ENCODE assay signal across 34 mouse cellular contexts in genomic region chr9:37669678-37670077, GRCm38 (mm10). TPM values are rescaled to one million over a fixed set of nuclear protein-coding genes. Genes with fewer than 3 reads are reported as not detected.
DNase-seq lines count a peak whose midpoint lies in the region; ATAC-seq and TF ChIP-seq lines count a peak whose summit lies in the region.
"Had no signal": no experiment of that assay in that cellular context is flagged by ENCODE, and none has a peak within 500 bp of the region (broad histone marks: within the 10 kb centered on the region; RNA-seq: fewer than 3 reads in every experiment).

No protein-coding gene starts in this region.

- DNase-seq in lung, postnatal 36 days, result no peak
- peak; percentile 21 for DNase-seq in adipocyte (ENCODE audit: low spot score)
- DNase-seq in cerebellum, adult 9-11 months, result no peak
- DNase-seq in hindbrain, embryonic 10.5 days (ENCODE audit: low spot score), result no peak
- DNase-seq: cerebellum, adult 18-20 months; cerebellum, adult 9-10 months; cerebellum, postnatal 25 days; gastrocnemius, postnatal 10 days; gastrocnemius, postnatal 36 days; heart, adult 2 months; heart, postnatal 14 days; heart, postnatal 4 days had no signal

- no peaks in the 10 kb centered on the region for H3K9me3 ChIP-seq in lung, embryonic 16.5 days (ENCODE audit: control insufficient read depth, low read length)
- H3K9me3 ChIP-seq in E14TG2a.4 (ENCODE audit: low read length), result no peaks in the 10 kb centered on the region
- no peaks in the 10 kb centered on the region for H3K9me3 ChIP-seq in embryonic facial prominence, embryonic 15.5 days (replicated peaks)
- no peaks in the 10 kb centered on the region for H3K9me3 ChIP-seq in hindbrain, embryonic 10.5 days
- H3K9me3 ChIP-seq: forebrain, embryonic 12.5 days; forebrain, embryonic 15.5 days; heart, embryonic 10.5 days; heart, embryonic 13.5 days; hindbrain, embryonic 12.5 days; intestine, embryonic 15.5 days had no signal

- no peak overlapping the region for H3K9ac ChIP-seq in lung, embryonic 16.5 days (ENCODE audit: low read length)
- H3K9ac ChIP-seq in embryonic facial prominence, embryonic 15.5 days, result no peak overlapping the region
- H3K9ac ChIP-seq: forebrain, embryonic 12.5 days; forebrain, embryonic 15.5 days; heart, embryonic 13.5 days; hindbrain, embryonic 12.5 days; intestine, embryonic 15.5 days had no signal

- 0 out of 2 replicates have a peak, but pooled peaks cover 2% of the 10 kb centered on the region for H3K4me1 ChIP-seq in lung, embryonic 16.5 days (replicated peaks; ENCODE audit: control insufficient read depth, insufficient read depth, low read length)
- H3K4me1 ChIP-seq in E14TG2a.4 (replicated peaks; ENCODE audit: low read depth, low read length), result peaks cover 14% of the 10 kb centered on the region
- peaks cover 9% of the 10 kb centered on the region for H3K4me1 ChIP-seq in embryonic facial prominence, embryonic 15.5 days
- no peaks in the 10 kb centered on the region for H3K4me1 ChIP-seq in hindbrain, embryonic 10.5 days (replicated peaks)
- H3K4me1 ChIP-seq: forebrain, embryonic 12.5 days; forebrain, embryonic 15.5 days; hindbrain, embryonic 12.5 days; intestine, embryonic 15.5 days had no signal

- 0 out of 2 replicates have a peak, but pooled peaks have one; percentile 1 for TF ChIP-seq CTCF in E14TG2a.4 (conservative IDR thresholded peaks at IDR 0.05; ENCODE audit: low read length)

- WGBS in lung, embryonic 16.5 days, result 50% methylated on average over 4 of the region's 4 CpGs
- WGBS in embryonic facial prominence, embryonic 15.5 days, result 46% methylated on average over 4 of the region's 4 CpGs
- 70% methylated on average over 4 of the region's 4 CpGs for WGBS in hindbrain, embryonic 10.5 days

- no peak overlapping the region for H3K27ac ChIP-seq in lung, embryonic 16.5 days (ENCODE audit: low read length)
- H3K27ac ChIP-seq in embryonic facial prominence, embryonic 15.5 days (replicated peaks), result peak overlapping the region; percentile 58; the same call in 1 of the 2 replicates
- H3K27ac ChIP-seq in hindbrain, embryonic 10.5 days, result no peak overlapping the region
- H3K27ac ChIP-seq: forebrain, embryonic 12.5 days; forebrain, embryonic 15.5 days; heart, adult 2 months; heart, embryonic 10.5 days; heart, embryonic 13.5 days; hindbrain, embryonic 12.5 days; intestine, embryonic 15.5 days had no signal

- no peaks in the 10 kb centered on the region for H3K36me3 ChIP-seq in lung, embryonic 16.5 days (ENCODE audit: control insufficient read depth, insufficient read depth, low read length)
- no peaks in the 10 kb centered on the region for H3K36me3 ChIP-seq in E14TG2a.4 (ENCODE audit: insufficient read depth, low read length)
- no peaks in the 10 kb centered on the region for H3K36me3 ChIP-seq in embryonic facial prominence, embryonic 15.5 days
- H3K36me3 ChIP-seq in hindbrain, embryonic 10.5 days, result no peaks in the 10 kb centered on the region
- H3K36me3 ChIP-seq: forebrain, embryonic 12.5 days; forebrain, embryonic 15.5 days; heart, embryonic 10.5 days; heart, embryonic 13.5 days; hindbrain, embryonic 12.5 days; intestine, embryonic 15.5 days had no signal

- no peak overlapping the region for H3K4me3 ChIP-seq in lung, embryonic 16.5 days (ENCODE audit: low read length)
- H3K4me3 ChIP-seq in E14TG2a.4 (replicated peaks; ENCODE audit: low read length), result no peak overlapping the region
- H3K4me3 ChIP-seq in embryonic facial prominence, embryonic 15.5 days (replicated peaks), result no peak overlapping the region
- H3K4me3 ChIP-seq in hindbrain, embryonic 10.5 days, result no peak overlapping the region
- H3K4me3 ChIP-seq: forebrain, embryonic 12.5 days; forebrain, embryonic 15.5 days; heart, adult 2 months; heart, embryonic 10.5 days; heart, embryonic 13.5 days; hindbrain, embryonic 12.5 days; intestine, embryonic 15.5 days had no signal

- H3K4me2 ChIP-seq in lung, embryonic 16.5 days (ENCODE audit: low read depth, low read length), result no peak overlapping the region
- H3K4me2 ChIP-seq in embryonic facial prominence, embryonic 15.5 days (replicated peaks), result no peak overlapping the region
- H3K4me2 ChIP-seq: forebrain, embryonic 12.5 days; forebrain, embryonic 15.5 days; heart, embryonic 13.5 days; hindbrain, embryonic 12.5 days; intestine, embryonic 15.5 days had no signal

- ATAC-seq in lung, embryonic 16.5 days (ENCODE audit: low read depth), result 0 out of 2 replicates have a peak, but pooled peaks have one; percentile 28
- ATAC-seq in embryonic facial prominence, embryonic 15.5 days (ENCODE audit: insufficient number of reproducible peaks, low FRiP score, low TSS enrichment, low read depth), result 0 out of 2 replicates have a peak, but pooled peaks have one; percentile 32
- ATAC-seq in monocyte, adult 5-6 weeks (replicated peaks; ENCODE audit: insufficient number of reproducible peaks, low FRiP score, low TSS enrichment, poor library complexity, severe bottlenecking), result no peak
- ATAC-seq: activated CD4-positive, CD25-positive, alpha-beta regulatory T cell, adult 4 months; CD4-positive, CD25-positive, alpha-beta regulatory T cell, adult 4 months; forebrain, embryonic 15.5 days; hindbrain, embryonic 16.5 days; intestine, embryonic 15.5 days had no signal

- H3K27me3 ChIP-seq in lung, embryonic 16.5 days (ENCODE audit: control insufficient read depth, insufficient read depth, low read depth, low read length), result no peaks in the 10 kb centered on the region
- H3K27me3 ChIP-seq in E14TG2a.4 (ENCODE audit: insufficient read depth, low read length), result no peaks in the 10 kb centered on the region
- no peaks in the 10 kb centered on the region for H3K27me3 ChIP-seq in embryonic facial prominence, embryonic 15.5 days
- H3K27me3 ChIP-seq in hindbrain, embryonic 10.5 days (ENCODE audit: insufficient read depth, poor library complexity, severe bottlenecking), result no peaks in the 10 kb centered on the region
- H3K27me3 ChIP-seq: forebrain, embryonic 12.5 days; forebrain, embryonic 15.5 days; heart, embryonic 13.5 days; hindbrain, embryonic 12.5 days; intestine, embryonic 15.5 days had no signal

RNA-seq across cellular contexts. Expression of gene Panx3, which starts 0.6 kb away (rescaled TPM):
- polyA plus RNA-seq in lung, embryonic 16.5 days (2015; fragmentation: Nextera tagmentation; extraction: Ambion mirVana), result 1.0 TPM in 1 of 2 replicates, not detected in the other
- polyA plus RNA-seq in embryonic facial prominence, embryonic 15.5 days (2015; fragmentation: Nextera tagmentation; extraction: Ambion mirVana), result 38.1 TPM in 2 replicates
- not detected in 3 replicates for total RNA-seq in monocyte, adult 5-6 weeks (2017)
- polyA plus RNA-seq in hindbrain, embryonic 10.5 days (2016; fragmentation: Nextera tagmentation; extraction: Ambion mirVana), result 0.07 and 0.17 TPM in 2 replicates
- total RNA-seq: adrenal gland, adult 18-20 months; common myeloid progenitor, adult 5-6 weeks; gastrocnemius, adult 18-20 months; gastrocnemius, postnatal 36 days; granulocyte monocyte progenitor cell, adult 5-6 weeks; heart, adult 2 months; heart, postnatal 14 days; heart, postnatal 4 days had no signal
- polyA plus RNA-seq: activated CD4-positive, CD25-positive, alpha-beta regulatory T cell, adult 4 months; C2C12; CD4-positive, CD25-positive, alpha-beta regulatory T cell, adult 4 months; forebrain, embryonic 15.5 days; heart, adult 2 months; intestine, embryonic 15.5 days had no signal

RNA-seq across cellular contexts. Expression of gene Tbrg1, which starts 12.6 kb away (rescaled TPM):
- 134 and 139 TPM in 2 replicates for polyA plus RNA-seq in lung, embryonic 16.5 days (2015; fragmentation: Nextera tagmentation; extraction: Ambion mirVana)
- 179 and 192 TPM in 2 replicates for polyA plus RNA-seq in embryonic facial prominence, embryonic 15.5 days (2015; fragmentation: Nextera tagmentation; extraction: Ambion mirVana)
- total RNA-seq in monocyte, adult 5-6 weeks (2017), result 27.0 to 51.1 TPM (median 38.1 TPM) in 3 replicates
- 132 and 144 TPM in 2 replicates for polyA plus RNA-seq in hindbrain, embryonic 10.5 days (2016; fragmentation: Nextera tagmentation; extraction: Ambion mirVana)

RNA-seq across cellular contexts. Expression of gene Olfr160, which starts 46.4 kb away (rescaled TPM):
- polyA plus RNA-seq in lung, embryonic 16.5 days (2015; fragmentation: Nextera tagmentation; extraction: Ambion mirVana), result not detected in 2 replicates
- polyA plus RNA-seq in embryonic facial prominence, embryonic 15.5 days (2015; fragmentation: Nextera tagmentation; extraction: Ambion mirVana), result 0.09 and 0.16 TPM in 2 replicates
- total RNA-seq in monocyte, adult 5-6 weeks (2017), result not detected in 3 replicates
- not detected in 2 replicates for polyA plus RNA-seq in hindbrain, embryonic 10.5 days (2016; fragmentation: Nextera tagmentation; extraction: Ambion mirVana)
- total RNA-seq: adrenal gland, adult 18-20 months; adrenal gland, postnatal 10 days; adrenal gland, postnatal 36 days; common myeloid progenitor, adult 5-6 weeks; ES-E14; gastrocnemius, adult 18-20 months; gastrocnemius, postnatal 10 days; gastrocnemius, postnatal 36 days; granulocyte monocyte progenitor cell, adult 5-6 weeks; heart, adult 2 months; heart, postnatal 14 days; heart, postnatal 4 days had no signal
- polyA plus RNA-seq: C2C12; forebrain, embryonic 12.5 days; forebrain, embryonic 15.5 days; heart, adult 2 months; heart, embryonic 10.5 days; heart, embryonic 13.5 days; heart, embryonic 16.5 days; hindbrain, embryonic 12.5 days; hindbrain, embryonic 16.5 days; intestine, embryonic 15.5 days had no signal

RNA-seq across cellular contexts. Expression of gene Spa17, which starts 56.2 kb away (rescaled TPM):
- 11.8 and 13.8 TPM in 2 replicates for polyA plus RNA-seq in lung, embryonic 16.5 days (2015; fragmentation: Nextera tagmentation; extraction: Ambion mirVana)
- 11.6 and 18.1 TPM in 2 replicates for polyA plus RNA-seq in embryonic facial prominence, embryonic 15.5 days (2015; fragmentation: Nextera tagmentation; extraction: Ambion mirVana)
- 1.3 to 3.3 TPM in 2 of 3 replicates, not detected in the other for total RNA-seq in monocyte, adult 5-6 weeks (2017)
- polyA plus RNA-seq in hindbrain, embryonic 10.5 days (2016; fragmentation: Nextera tagmentation; extraction: Ambion mirVana), result 12.1 and 22.2 TPM in 2 replicates

Comparison
In these comparisons a context has a peak if more than half of its experiments do, and no peak if none do; other contexts are left out.
1. RNA of gene Panx3, which starts 0.6 kb away (polyA plus RNA-seq): 38.1 TPM in embryonic facial prominence, embryonic 15.5 days; 1.0 TPM in lung, embryonic 16.5 days and 0.07 to 0.17 TPM in hindbrain, embryonic 10.5 days; every median in the first group is over 10 times any median in the second.